Mouse (Mus musculus): Measurements from ENCODE around the gene Gm21987. TPM values are rescaled to one million over a fixed set of nuclear protein-coding genes. Genes with fewer than 3 reads are reported as not detected.

Gm21987 gene
- total and polyA plus RNA-seq, 3 experiments: not detected

- peaks cover 0 to 34% of the 10 kb centered on the region in 2 experiments; a peak in 2 of 4 replicates for H3K36me3 ChIP-seq (ENCODE audit: control insufficient read depth in 1 of 2, insufficient read depth in 2 of 2, low read length in 2 of 2)
- peak; percentile 55 for DNase-seq (ENCODE audit: low read depth, low spot score)
- no peak overlapping the region; the same call in 1 of the 2 replicates for H3K9ac ChIP-seq (ENCODE audit: control insufficient read depth, low read depth, low read length, poor library complexity, severe bottlenecking)
- H3K27me3 ChIP-seq (ENCODE audit: control insufficient read depth in 1 of 2, insufficient read depth in 2 of 2, low read length in 2 of 2): no peaks in the 10 kb centered on the region
- H3K4me3 ChIP-seq (ENCODE audit: control insufficient read depth in 1 of 2, insufficient read depth in 1 of 2, low read depth in 2 of 2, low read length in 2 of 2): no peak overlapping the region
- no peaks in the 10 kb centered on the region for H3K79me2 ChIP-seq (ENCODE audit: control insufficient read depth, insufficient read depth, low read length, poor library complexity)
- H3K27ac ChIP-seq (ENCODE audit: control insufficient read depth, low read depth, low read length): peak overlapping the region; percentile 50
- peaks cover 33 to 42% of the 10 kb centered on the region in 2 experiments for H3K4me1 ChIP-seq (ENCODE audit: control insufficient read depth in 1 of 2, insufficient read depth in 2 of 2, low read length in 2 of 2)
- TF ChIP-seq USF2 (IDR thresholded peaks at IDR 0.05; ENCODE audit: borderline replicate concordance in 1 of 2, insufficient read depth in 1 of 2, low read depth in 1 of 2, low read length in 2 of 2) (no peak), TAL1 (IDR thresholded peaks at IDR 0.05; ENCODE audit: low read length) (peak; percentile 19; the same call in 1 of the 2 replicates), MYC (IDR thresholded peaks at IDR 0.05; ENCODE audit: low read depth, low read length) (no peak), CHD2 (IDR thresholded peaks at IDR 0.05; ENCODE audit: low read length) (no peak), BHLHE40 (IDR thresholded peaks at IDR 0.05; ENCODE audit: borderline replicate concordance, low read depth, low read length) (no peak), UBTF (IDR thresholded peaks at IDR 0.05; ENCODE audit: borderline replicate concordance, insufficient read depth, low read depth, low read length) (no peak), RAD21 (IDR thresholded peaks at IDR 0.05; ENCODE audit: low read depth, low read length) (no peak), HCFC1 (IDR thresholded peaks at IDR 0.05; ENCODE audit: low read depth, low read length) (no peak), NELFE (IDR thresholded peaks at IDR 0.05; ENCODE audit: low read depth, low read length) (no peak), GATA1 (IDR thresholded peaks at IDR 0.05; ENCODE audit: low read depth, low read length) (peak; percentile 63), ETS1 (IDR thresholded peaks at IDR 0.05; ENCODE audit: low read depth, low read length) (peak; percentile 53), MAX (IDR thresholded peaks at IDR 0.05; ENCODE audit: low read length) (no peak), MAZ (IDR thresholded peaks at IDR 0.05; ENCODE audit: low read depth, low read length) (no peak), TCF12 (IDR thresholded peaks at IDR 0.05; ENCODE audit: low read depth, low read length) (0 out of 2 replicates have a peak, but pooled peaks have one; percentile 22), POLR2A (IDR thresholded peaks at IDR 0.05; ENCODE audit: control insufficient read depth in 1 of 2, insufficient read depth in 1 of 2, low read depth in 1 of 2, low read length in 2 of 2, poor library complexity in 1 of 2) (no peak), ZNF384 (IDR thresholded peaks at IDR 0.05; ENCODE audit: low read depth, low read length) (no peak), MAFK (IDR thresholded peaks at IDR 0.05; ENCODE audit: borderline replicate concordance, low read depth, low read length) (no peak), TBP (IDR thresholded peaks at IDR 0.05; ENCODE audit: low read depth, low read length) (no peak), KAT2A (conservative IDR thresholded peaks at IDR 0.05; ENCODE audit: low read depth, low read length) (no peak), EP300 (IDR thresholded peaks at IDR 0.05; ENCODE audit: low read depth in 1 of 2, low read length in 2 of 2) (peak; percentile 49 to 51), NRF1 (IDR thresholded peaks at IDR 0.05; ENCODE audit: insufficient read depth, low read depth, low read length, poor library complexity, severe bottlenecking) (no peak), ZKSCAN1 (IDR thresholded peaks at IDR 0.05; ENCODE audit: low read depth, low read length) (peak; percentile 77), ELF1 (IDR thresholded peaks at IDR 0.05; ENCODE audit: low read depth, low read length) (no peak), POLR2AphosphoS5 (IDR thresholded peaks at IDR 0.05; ENCODE audit: borderline replicate concordance, low read depth, low read length) (no peak)
- H3K9me3 ChIP-seq (replicated peaks; ENCODE audit: insufficient read depth, low read length): no peaks in the 10 kb centered on the region
These were observed 16.4 kb downstream of the Gm21987 start for GRCm38 (mm10) chr16:38363256-38363595.

Data from MEL (cell line).